Mouse (Mus musculus) MEL (cell line): ENCODE data around the gene Vars. TPM values are rescaled to one million over a fixed set of nuclear protein-coding genes. Genes with fewer than 3 reads are reported as not detected.
A peak's percentile ranks its signal among the peaks of the same experiment; 100 is the strongest.

Experiments used
- DNase-seq: peaks from one replicate; pipeline ENCODE4 v3.0.0; 2011; ENCODE audit warnings: low read depth, low spot score
- H3K27ac ChIP-seq: 2 replicates; pipeline ENCODE4 v1.5.1; 2012; ENCODE audit warnings: low read depth, mild to moderate bottlenecking, control low read depth, low read length, moderate library complexity; ENCODE audit not compliant: control insufficient read depth
- H3K27me3 ChIP-seq, 2 experiments: fragments of 150-350 bp in 1 of 2; sonication (generic) in 1 of 2; 2 replicates each; pipeline ENCODE4 v1.6.1; 2012; ENCODE audit warnings: low read length in 2 of 2, mild to moderate bottlenecking in 2 of 2, improper control_type of control experiment in 1 of 2, moderate library complexity in 1 of 2; ENCODE audit not compliant: insufficient read depth in 2 of 2, control insufficient read depth in 1 of 2
- H3K36me3 ChIP-seq, 2 experiments: 2 replicates each; pipeline ENCODE4 v1.6.1; 2012 to 2014; ENCODE audit warnings: low read length in 2 of 2, improper control_type of control experiment in 1 of 2, inconsistent platforms in 1 of 2, mild to moderate bottlenecking in 1 of 2; ENCODE audit not compliant: insufficient read depth in 2 of 2, control insufficient read depth in 1 of 2
- H3K4me1 ChIP-seq, 2 experiments: fragments of 150-350 bp in 1 of 2; sonication (generic) in 1 of 2; 2 replicates each; pipeline ENCODE4 v1.6.1; 2012; ENCODE audit warnings: low read length in 2 of 2, improper control_type of control experiment in 1 of 2, mild to moderate bottlenecking in 1 of 2; ENCODE audit not compliant: insufficient read depth in 2 of 2, control insufficient read depth in 1 of 2
- H3K4me3 ChIP-seq, 2 experiments: fragments of 150-350 bp in 1 of 2; sonication (generic) in 1 of 2; 2 replicates each; pipeline ENCODE4 v1.5.1; 2012; ENCODE audit warnings: low read depth in 2 of 2, low read length in 2 of 2, mild to moderate bottlenecking in 2 of 2, moderate library complexity in 2 of 2, control low read depth in 1 of 2, improper control_type of control experiment in 1 of 2; ENCODE audit not compliant: control insufficient read depth in 1 of 2, insufficient read depth in 1 of 2
- H3K79me2 ChIP-seq: 2 replicates; pipeline ENCODE4 v1.6.1; 2012; ENCODE audit warnings: mild to moderate bottlenecking, low read length, moderate library complexity; ENCODE audit not compliant: control insufficient read depth, poor library complexity, insufficient read depth
- H3K9ac ChIP-seq: 2 replicates; pipeline ENCODE4 v1.6.1; 2012; ENCODE audit warnings: low read depth, mild to moderate bottlenecking, control low read depth, low read length, moderate library complexity; ENCODE audit not compliant: control insufficient read depth, poor library complexity, severe bottlenecking
- H3K9me3 ChIP-seq: fragments of 150-350 bp; sonication (generic); replicated peaks from 2 replicates; pipeline ENCODE4 v1.6.1; 2012; ENCODE audit warnings: mild to moderate bottlenecking, low read length, improper control_type of control experiment, moderate library complexity; ENCODE audit not compliant: insufficient read depth
- BHLHE40 ChIP-seq: IDR thresholded peaks from 2 replicates; pipeline ENCODE4 v1.6.1; 2012; ENCODE audit warnings: low read depth, mild to moderate bottlenecking, inconsistent platforms, low read length, improper control_type of control experiment, borderline replicate concordance
- CHD1 ChIP-seq: IDR thresholded peaks from 2 replicates; pipeline ENCODE4 v1.6.1; 2012; ENCODE audit warnings: low read depth, mild to moderate bottlenecking, inconsistent platforms, low read length, improper control_type of control experiment
- CHD2 ChIP-seq: IDR thresholded peaks from 2 replicates; pipeline ENCODE4 v1.6.1; 2011; ENCODE audit warnings: low read length, improper control_type of control experiment
- CTCF ChIP-seq, 3 experiments: IDR thresholded peaks in 2 of 3; conservative IDR thresholded peaks in 1 of 3; 2 replicates each; pipeline ENCODE4 v1.5.1; 2011 to 2012; ENCODE audit warnings: low read length in 3 of 3, low read depth in 2 of 3, mild to moderate bottlenecking in 2 of 3, improper control_type of control experiment in 1 of 3, inconsistent platforms in 1 of 3, mixed read lengths in 1 of 3, moderate library complexity in 1 of 3; ENCODE audit not compliant: control insufficient read depth in 1 of 3, insufficient read depth in 1 of 3, poor library complexity in 1 of 3, severe bottlenecking in 1 of 3
- E2F4 ChIP-seq: IDR thresholded peaks from 2 replicates; pipeline ENCODE4 v1.6.1; 2011; ENCODE audit warnings: low read depth, low read length, improper control_type of control experiment, borderline replicate concordance
- ELF1 ChIP-seq: IDR thresholded peaks from 2 replicates; pipeline ENCODE4 v1.6.1; 2014; ENCODE audit warnings: low read depth, mild to moderate bottlenecking, inconsistent platforms, low read length, improper control_type of control experiment, moderate library complexity
- EP300 ChIP-seq, 2 experiments: IDR thresholded peaks; 2 replicates each; pipeline ENCODE4 v1.6.1; 2011; ENCODE audit warnings: improper control_type of control experiment in 2 of 2, low read length in 2 of 2, low read depth in 1 of 2, mild to moderate bottlenecking in 1 of 2
- ETS1 ChIP-seq: IDR thresholded peaks from 2 replicates; pipeline ENCODE4 v1.6.1; 2012; ENCODE audit warnings: low read depth, mild to moderate bottlenecking, inconsistent platforms, low read length, improper control_type of control experiment, moderate library complexity
- GABPA ChIP-seq: IDR thresholded peaks from 2 replicates; pipeline ENCODE4 v1.6.1; 2012; ENCODE audit warnings: low read depth, mild to moderate bottlenecking, inconsistent platforms, low read length, improper control_type of control experiment, moderate library complexity
- GATA1 ChIP-seq: IDR thresholded peaks from 2 replicates; pipeline ENCODE4 v1.6.1; 2011; ENCODE audit warnings: low read depth, low read length, improper control_type of control experiment
- HCFC1 ChIP-seq: IDR thresholded peaks from 2 replicates; pipeline ENCODE4 v1.6.1; 2012; ENCODE audit warnings: low read depth, mild to moderate bottlenecking, inconsistent platforms, low read length, improper control_type of control experiment, moderate library complexity
- JUND ChIP-seq: IDR thresholded peaks from 2 replicates; pipeline ENCODE4 v1.6.1; 2011; ENCODE audit warnings: low read depth, mild to moderate bottlenecking, improper control_type of control experiment, low read length
- KAT2A ChIP-seq: conservative IDR thresholded peaks from 2 replicates; pipeline ENCODE4 v1.6.1; 2012; ENCODE audit warnings: low read depth, low read length, improper control_type of control experiment, inconsistent platforms
- MAFK ChIP-seq: IDR thresholded peaks from 2 replicates; pipeline ENCODE4 v1.6.1; 2011; ENCODE audit warnings: low read depth, mild to moderate bottlenecking, low read length, improper control_type of control experiment, borderline replicate concordance
- MAX ChIP-seq: IDR thresholded peaks from 2 replicates; pipeline ENCODE4 v1.6.1; 2011; ENCODE audit warnings: low read length, improper control_type of control experiment
- MAZ ChIP-seq: IDR thresholded peaks from 2 replicates; pipeline ENCODE4 v1.6.1; 2012; ENCODE audit warnings: low read depth, mild to moderate bottlenecking, inconsistent platforms, low read length, improper control_type of control experiment
- MEF2A ChIP-seq: IDR thresholded peaks from 2 replicates; pipeline ENCODE4 v1.6.1; 2014; ENCODE audit warnings: low read depth, mild to moderate bottlenecking, inconsistent platforms, low read length, improper control_type of control experiment; ENCODE audit not compliant: poor library complexity, insufficient replicate concordance, severe bottlenecking; ENCODE audit errors: extremely low read depth
- MXI1 ChIP-seq: IDR thresholded peaks from 2 replicates; pipeline ENCODE4 v1.6.1; 2011; ENCODE audit warnings: mild to moderate bottlenecking, low read depth, low read length, improper control_type of control experiment
- MYB ChIP-seq: IDR thresholded peaks from 2 replicates; pipeline ENCODE4 v1.6.1; 2011; ENCODE audit warnings: mild to moderate bottlenecking, low read depth, low read length, improper control_type of control experiment
- MYC ChIP-seq: IDR thresholded peaks from 2 replicates; pipeline ENCODE4 v1.6.1; 2011; ENCODE audit warnings: low read depth, mild to moderate bottlenecking, low read length, improper control_type of control experiment, moderate library complexity
- NRF1 ChIP-seq: IDR thresholded peaks from 2 replicates; pipeline ENCODE4 v1.6.1; 2014; ENCODE audit warnings: low read depth, mild to moderate bottlenecking, inconsistent platforms, low read length, improper control_type of control experiment, moderate library complexity; ENCODE audit not compliant: poor library complexity, insufficient read depth, severe bottlenecking
- POLR2A ChIP-seq, 2 experiments: IDR thresholded peaks; 2 replicates each; pipeline ENCODE4 v1.6.1; 2011 to 2012; ENCODE audit warnings: low read length in 2 of 2, mild to moderate bottlenecking in 2 of 2, control low read depth in 1 of 2, improper control_type of control experiment in 1 of 2, low read depth in 1 of 2, moderate library complexity in 1 of 2; ENCODE audit not compliant: control insufficient read depth in 1 of 2, insufficient read depth in 1 of 2, poor library complexity in 1 of 2
- POLR2AphosphoS2 ChIP-seq: IDR thresholded peaks from 2 replicates; pipeline ENCODE4 v1.6.1; 2011; ENCODE audit warnings: low read length, improper control_type of control experiment
- TAL1 ChIP-seq: IDR thresholded peaks from 2 replicates; pipeline ENCODE4 v1.6.1; 2012; ENCODE audit warnings: mild to moderate bottlenecking, inconsistent platforms, low read length, moderate library complexity, mixed read lengths
- TBP ChIP-seq: IDR thresholded peaks from 2 replicates; pipeline ENCODE4 v1.8.0; 2011; ENCODE audit warnings: low read depth, low read length, improper control_type of control experiment
- TCF12 ChIP-seq: IDR thresholded peaks from 2 replicates; pipeline ENCODE4 v1.6.1; 2014; ENCODE audit warnings: low read depth, mild to moderate bottlenecking, inconsistent platforms, low read length, improper control_type of control experiment, moderate library complexity
- ZC3H11A ChIP-seq: IDR thresholded peaks from 2 replicates; pipeline ENCODE4 v1.6.1; 2012; ENCODE audit warnings: low read depth, mild to moderate bottlenecking, inconsistent platforms, low read length, improper control_type of control experiment
- ZKSCAN1 ChIP-seq: IDR thresholded peaks from 2 replicates; pipeline ENCODE4 v1.6.1; 2012; ENCODE audit warnings: low read depth, mild to moderate bottlenecking, inconsistent platforms, low read length, improper control_type of control experiment, moderate library complexity
- ZMIZ1 ChIP-seq: IDR thresholded peaks from 2 replicates; pipeline ENCODE4 v1.6.1; 2012; ENCODE audit warnings: low read depth, mild to moderate bottlenecking, inconsistent platforms, low read length, improper control_type of control experiment, moderate library complexity
- ZNF384 ChIP-seq: IDR thresholded peaks from 2 replicates; pipeline ENCODE4 v1.6.1; 2012; ENCODE audit warnings: low read depth, mild to moderate bottlenecking, inconsistent platforms, low read length, improper control_type of control experiment
- polyA plus RNA-seq, 2 experiments: library from polyadenylated mRNA; stranded (reverse) in 1 of 2; unstranded in 1 of 2; fragments of >175 nt in 1 of 2; fragments of >200 nt in 1 of 2; gene quantifications; 2 replicates each; pipeline versions ENCODE4 v1.2.1 to v1.2.4; 2012; ENCODE audit warnings: low replicate concordance in 2 of 2, low read depth in 1 of 2; ENCODE audit not compliant: insufficient read length in 2 of 2, insufficient read depth in 1 of 2, missing spikeins in 1 of 2
- total RNA-seq: library from RNA; depleted of rRNA; stranded (reverse); fragments of 300-350 nt; gene quantifications from 2 replicates; pipeline ENCODE4 v1.2.3, GENCODE M21; 2012

Vars gene
- total and polyA plus RNA-seq, 3 experiments = 149 to 251 TPM; not detected in 1

DNA sequence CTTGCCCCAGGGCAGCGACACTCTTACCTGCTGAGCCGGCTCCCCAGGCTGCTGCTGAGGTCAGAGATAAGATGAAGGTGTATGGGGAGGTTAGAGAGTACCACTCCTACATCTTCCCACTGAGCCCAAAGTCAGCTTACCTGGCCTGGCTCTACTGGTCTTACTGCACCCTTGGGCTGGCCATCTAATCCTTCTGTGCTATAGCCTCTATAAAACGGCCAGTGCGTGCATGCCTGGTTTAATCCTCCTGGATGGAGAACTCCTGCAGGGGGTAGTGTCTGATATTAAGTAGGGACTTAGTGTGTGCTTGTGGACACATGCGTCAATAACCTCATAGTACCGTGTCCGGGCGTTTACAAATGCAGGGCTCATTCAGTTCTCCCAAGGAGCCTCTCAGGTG is 19.8 kb downstream of the Vars start:
- Histone ChIP-seq H3K27ac (peak overlapping the region; percentile 96), H3K27me3 (no peaks in the 10 kb centered on the region), H3K9ac (peak overlapping the region; percentile 63), H3K36me3 (peaks cover 0 to 41% of the 10 kb centered on the region in 2 experiments; a peak in 2 of 4 replicates), H3K79me2 (peaks cover 22% of the 10 kb centered on the region), H3K4me3 (no peak overlapping the region), H3K9me3 (no peaks in the 10 kb centered on the region), H3K4me1 (peaks cover 14 to 54% of the 10 kb centered on the region in 2 experiments)
- DNase-seq = no peak
- TF ChIP-seq GABPA (no peak), ZMIZ1 (no peak), CHD1 (no peak), CTCF (IDR thresholded peaks at IDR 0.05 in 2 of 3, conservative IDR thresholded peaks at IDR 0.05 in 1 of 3; ENCODE audit: control insufficient read depth in 1 of 3, insufficient read depth in 1 of 3, low read depth in 2 of 3, low read length in 3 of 3, poor library complexity in 1 of 3, severe bottlenecking in 1 of 3) (no peak), ETS1 (no peak), HCFC1 (no peak), TCF12 (no peak), MXI1 (no peak), MAFK (no peak), MYC (no peak), MAX (no peak), EP300 (IDR thresholded peaks at IDR 0.05; ENCODE audit: low read depth in 1 of 2, low read length in 2 of 2) (no peak), CHD2 (no peak), ZNF384 (no peak), JUND (no peak), POLR2AphosphoS2 (no peak)

GRCm38 (mm10) chr17:35021163-35021808 is 20.5 kb downstream of the Vars start:
- H3K79me2 ChIP-seq = peaks cover 29% of the 10 kb centered on the region
- peak overlapping the region in 1 of 2 experiments; percentile 31; a peak in 1 of 4 replicates for H3K4me3 ChIP-seq
- peak overlapping the region; percentile 66 for H3K9ac ChIP-seq
- DNase-seq = peak; percentile 90
- no peaks in the 10 kb centered on the region for H3K27me3 ChIP-seq
- H3K27ac ChIP-seq = peak overlapping the region; percentile 96
- peaks cover 0 to 46% of the 10 kb centered on the region in 2 experiments; a peak in 2 of 4 replicates for H3K36me3 ChIP-seq
- no peaks in the 10 kb centered on the region for H3K9me3 ChIP-seq
- H3K4me1 ChIP-seq = peaks cover 14 to 58% of the 10 kb centered on the region in 2 experiments
- no peak for TF ChIP-seq TAL1
- TF ChIP-seq KAT2A = no peak
- TF ChIP-seq CHD2 = peak; percentile 6; the same call in 1 of the 2 replicates
- no peak for TF ChIP-seq ELF1
- no peak; a peak in 1 of 4 replicates for TF ChIP-seq POLR2A (IDR thresholded peaks at IDR 0.05; ENCODE audit: control insufficient read depth in 1 of 2, insufficient read depth in 1 of 2, low read depth in 1 of 2, low read length in 2 of 2, poor library complexity in 1 of 2)
- TF ChIP-seq TCF12 = no peak
- TF ChIP-seq BHLHE40 = no peak
- no peak for TF ChIP-seq MYC
- TF ChIP-seq ZC3H11A = peak; percentile 80
- no peak; the same call in 1 of the 2 replicates for TF ChIP-seq ZMIZ1
- TF ChIP-seq MEF2A = no peak
- TF ChIP-seq ZNF384 = no peak
- TF ChIP-seq GATA1 = no peak
- TF ChIP-seq MYB = no peak
- TF ChIP-seq MAFK = no peak
- TF ChIP-seq EP300 (IDR thresholded peaks at IDR 0.05; ENCODE audit: low read depth in 1 of 2, low read length in 2 of 2) = peak in 1 of 2 experiments; percentile 45; a peak in 1 of 4 replicates
- peak; percentile 1; the same call in 1 of the 2 replicates for TF ChIP-seq MXI1
- TF ChIP-seq MAZ = peak; percentile 15; the same call in 1 of the 2 replicates
- no peak for TF ChIP-seq E2F4
- no peak for TF ChIP-seq NRF1
- TF ChIP-seq ZKSCAN1 = no peak
- peak; percentile 62; the same call in 1 of the 2 replicates for TF ChIP-seq TBP
- no peak for TF ChIP-seq MAX
